Mouse (Mus musculus): ENCODE results near the gene Lalba. TPM values are rescaled to one million over a fixed set of nuclear protein-coding genes. Genes with fewer than 3 reads are reported as not detected.

Gene Lalba
- polyA plus RNA-seq, 1 experiment from 2014 or later, result not detected

DNA sequence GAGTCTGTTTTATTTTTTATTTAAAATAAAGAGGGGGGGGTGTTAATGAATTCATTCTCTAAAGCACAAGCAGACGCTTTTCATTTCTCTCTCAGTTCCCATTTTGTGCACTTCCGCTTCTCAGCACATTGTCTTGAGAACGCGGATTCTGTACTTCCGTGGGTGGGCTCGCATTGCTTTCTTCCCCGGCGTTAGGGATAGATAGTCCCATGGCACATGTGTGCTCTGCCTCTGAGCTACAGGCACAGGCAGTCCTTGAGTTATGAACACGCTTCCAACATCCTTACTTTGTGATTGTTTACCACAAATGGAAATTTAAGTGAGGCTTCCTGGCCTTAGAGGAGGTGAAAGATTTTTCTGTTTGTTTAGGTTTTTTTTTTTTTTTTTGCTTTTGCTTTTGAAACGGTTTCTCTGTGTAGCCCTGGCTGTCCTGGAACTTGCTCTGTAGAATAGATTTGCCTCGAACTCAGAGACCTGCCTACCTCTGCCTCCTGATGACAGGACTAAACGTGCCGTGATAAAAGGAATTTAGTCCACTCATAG, 28.9 kb upstream of the Lalba start:
- WGBS, result 68% methylated on average over 13 of the region's 13 CpGs
- Histone ChIP-seq H3K4me3 (replicated peaks) (no peak overlapping the region), H3K36me3 (no peaks in the 10 kb centered on the region), H3K4me2 (replicated peaks) (peak overlapping the region; percentile 61; the same call in 1 of the 2 replicates), H3K9ac (no peak overlapping the region), H3K27me3 (replicated peaks) (no peaks in the 10 kb centered on the region), H3K27ac (no peak overlapping the region), H3K4me1 (replicated peaks) (peaks cover 6% of the 10 kb centered on the region), H3K9me3 (no peaks in the 10 kb centered on the region)
- no peak for ATAC-seq

- no peak overlapping the region for H3K27ac ChIP-seq
- no peaks in the 10 kb centered on the region for H3K27me3 ChIP-seq (replicated peaks)
- ATAC-seq, result peak; percentile 53; the same call in 1 of the 2 replicates
- 23% methylated on average over 25 of the region's 25 CpGs for WGBS
- peak overlapping the region; percentile 61 for H3K4me2 ChIP-seq (replicated peaks)
- H3K4me3 ChIP-seq (replicated peaks), result peak overlapping the region; percentile 16
- no peaks in the 10 kb centered on the region for H3K9me3 ChIP-seq
- peaks cover 6% of the 10 kb centered on the region for H3K4me1 ChIP-seq (replicated peaks)
- H3K9ac ChIP-seq, result no peak overlapping the region
- no peaks in the 10 kb centered on the region for H3K36me3 ChIP-seq
These were observed 28.2 kb upstream of the Lalba start for GRCm38 (mm10) chr15:98510438-98511385.

GRCm38 (mm10) chr15:98509387-98509786, 26.9 kb upstream of the Lalba start:
- H3K9ac ChIP-seq, result no peak overlapping the region
- no peak overlapping the region for H3K4me3 ChIP-seq (replicated peaks)
- H3K27ac ChIP-seq, result no peak overlapping the region
- no peaks in the 10 kb centered on the region for H3K36me3 ChIP-seq
- H3K4me1 ChIP-seq (replicated peaks), result peaks cover 6% of the 10 kb centered on the region
- 56% methylated on average over 2 of the region's 2 CpGs for WGBS
- H3K9me3 ChIP-seq, result no peaks in the 10 kb centered on the region
- no peak for ATAC-seq
- no peaks in the 10 kb centered on the region for H3K27me3 ChIP-seq (replicated peaks)
- H3K4me2 ChIP-seq (replicated peaks), result no peak overlapping the region

GRCm38 (mm10) chr15:98507321-98507720, 24.8 kb upstream of the Lalba start:
- no peak overlapping the region for H3K9ac ChIP-seq
- H3K27ac ChIP-seq, result no peak overlapping the region
- no peaks in the 10 kb centered on the region for H3K9me3 ChIP-seq
- ATAC-seq, result no peak
- H3K4me3 ChIP-seq (replicated peaks), result no peak overlapping the region
- H3K27me3 ChIP-seq (replicated peaks), result no peaks in the 10 kb centered on the region
- no peak overlapping the region for H3K4me2 ChIP-seq (replicated peaks)
- 92% methylated on average over 5 of the region's 6 CpGs for WGBS
- peaks cover 6% of the 10 kb centered on the region for H3K4me1 ChIP-seq (replicated peaks)
- H3K36me3 ChIP-seq, result no peaks in the 10 kb centered on the region

- Histone ChIP-seq H3K4me3 (replicated peaks) (no peak overlapping the region), H3K4me1 (replicated peaks) (peaks cover 6% of the 10 kb centered on the region), H3K9me3 (no peaks in the 10 kb centered on the region), H3K27me3 (replicated peaks) (no peaks in the 10 kb centered on the region), H3K9ac (no peak overlapping the region), H3K4me2 (replicated peaks) (no peak overlapping the region), H3K27ac (no peak overlapping the region), H3K36me3 (no peaks in the 10 kb centered on the region)
- no peak for ATAC-seq
- WGBS, result 68% methylated on average over 9 of the region's 9 CpGs
These were observed 23.9 kb upstream of the Lalba start for GRCm38 (mm10) chr15:98506253-98506957.

DNA sequence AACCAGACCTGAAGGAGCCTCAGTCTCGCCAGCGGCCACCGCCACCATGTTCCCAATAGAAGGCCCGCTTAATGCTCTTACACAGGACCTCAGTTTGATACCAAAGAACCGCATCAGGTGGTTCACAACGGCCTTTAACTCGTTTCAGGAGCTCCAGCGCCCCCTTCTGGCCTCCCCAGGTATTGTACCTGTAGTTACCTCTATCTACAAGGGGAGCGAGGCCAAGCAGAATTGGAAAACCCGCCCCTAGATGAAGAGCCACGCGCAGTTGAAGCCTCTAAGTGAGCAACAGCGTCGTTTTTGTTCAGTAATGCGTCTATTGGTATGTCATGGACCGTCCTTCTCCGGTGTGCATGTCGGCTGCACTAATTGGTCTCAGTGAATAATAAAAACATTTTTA, 22.0 kb upstream of the Lalba start:
- H3K4me3 ChIP-seq (replicated peaks), result no peak overlapping the region
- H3K27ac ChIP-seq, result no peak overlapping the region
- H3K9ac ChIP-seq, result no peak overlapping the region
- H3K4me1 ChIP-seq (replicated peaks), result no peaks in the 10 kb centered on the region
- H3K36me3 ChIP-seq, result no peaks in the 10 kb centered on the region
- no peaks in the 10 kb centered on the region for H3K27me3 ChIP-seq (replicated peaks)
- 16% methylated on average over 18 of the region's 18 CpGs for WGBS
- H3K9me3 ChIP-seq, result no peaks in the 10 kb centered on the region
- no peak for ATAC-seq
- no peak overlapping the region for H3K4me2 ChIP-seq (replicated peaks)

DNA sequence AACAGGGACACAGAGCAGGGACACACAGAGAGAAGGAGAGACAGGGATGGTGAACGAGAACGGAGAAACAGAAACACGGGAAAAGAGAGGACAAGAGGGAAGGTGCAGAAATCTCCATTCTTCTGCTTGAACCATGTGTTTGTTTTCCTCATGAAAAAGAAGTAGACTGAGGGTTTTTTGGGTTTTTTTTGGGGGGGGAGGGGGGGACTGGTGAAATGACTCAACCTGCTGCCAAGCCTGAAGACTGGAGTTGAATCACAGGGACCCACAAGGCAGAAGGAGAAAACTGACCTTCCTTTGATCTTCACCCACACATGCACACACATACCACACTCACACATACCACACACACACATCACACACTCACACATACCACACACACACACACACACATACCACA, 20.8 kb upstream of the Lalba start:
- Histone ChIP-seq H3K27ac (no peak overlapping the region), H3K4me1 (replicated peaks) (no peaks in the 10 kb centered on the region), H3K9ac (no peak overlapping the region), H3K4me2 (replicated peaks) (no peak overlapping the region), H3K27me3 (replicated peaks) (no peaks in the 10 kb centered on the region), H3K9me3 (no peaks in the 10 kb centered on the region), H3K4me3 (replicated peaks) (no peak overlapping the region), H3K36me3 (no peaks in the 10 kb centered on the region)
- 75% methylated on average over 3 of the region's 3 CpGs for WGBS
- ATAC-seq, result no peak

GRCm38 (mm10) chr15:98497631-98498030, 15.1 kb upstream of the Lalba start:
- H3K4me1 ChIP-seq (replicated peaks), result no peaks in the 10 kb centered on the region
- H3K9ac ChIP-seq, result no peak overlapping the region
- 86% methylated on average over 17 of the region's 17 CpGs for WGBS

GRCm38 (mm10) chr15:98492102-98492501, 9.6 kb upstream of the Lalba start, which contains the start of gene Olfr279:
TSS of gene Olfr279 (plus strand) at chr15:98492402.
- no peak within 1 kb of the TSS for H3K4me2 ChIP-seq (replicated peaks)
- H3K9me3 ChIP-seq, result no peaks in the 10 kb centered on the region
- H3K36me3 ChIP-seq, result no peaks in the 10 kb centered on the region
- no peaks in the 10 kb centered on the region for H3K27me3 ChIP-seq (replicated peaks)
- no peak within 1 kb of the TSS for H3K4me3 ChIP-seq (replicated peaks)
- WGBS, result 44% methylated on average over 4 of the region's 4 CpGs
- H3K9ac ChIP-seq, result no peak within 1 kb of the TSS
- no peaks in the 10 kb centered on the region for H3K4me1 ChIP-seq (replicated peaks)
- no peak for ATAC-seq
- no peak within 1 kb of the TSS for H3K27ac ChIP-seq

More at GRCm38 (mm10) chr15:98497631-98498030, 15.1 kb upstream of the Lalba start:
- H3K27ac ChIP-seq, result no peak overlapping the region
- no peak overlapping the region for H3K4me2 ChIP-seq (replicated peaks)
- ATAC-seq, result no peak
- no peaks in the 10 kb centered on the region for H3K27me3 ChIP-seq (replicated peaks)
- H3K36me3 ChIP-seq, result no peaks in the 10 kb centered on the region
- no peaks in the 10 kb centered on the region for H3K9me3 ChIP-seq
- no peak overlapping the region for H3K4me3 ChIP-seq (replicated peaks)

DNA sequence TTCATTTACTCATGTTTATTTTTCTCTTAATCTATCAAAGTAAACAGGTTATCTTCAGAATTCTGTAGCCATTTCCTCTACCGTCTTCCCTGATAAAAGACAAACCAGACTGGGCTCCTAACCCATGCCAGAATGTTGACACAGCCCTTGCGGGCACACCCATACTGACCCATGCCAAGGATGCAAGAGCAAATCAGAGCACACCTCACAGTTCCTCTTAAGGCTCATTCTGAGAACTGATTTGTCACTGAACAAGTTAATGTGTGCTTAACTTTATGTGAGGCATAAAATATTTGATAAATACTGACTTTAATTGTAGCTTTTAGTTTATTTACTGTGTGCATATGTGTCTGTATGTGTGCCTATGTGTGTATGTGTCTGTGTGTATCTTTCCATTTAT, 8.8 kb upstream of the Lalba start:
- Histone ChIP-seq H3K27ac (no peak overlapping the region), H3K36me3 (no peaks in the 10 kb centered on the region), H3K4me2 (replicated peaks) (no peak overlapping the region), H3K9me3 (no peaks in the 10 kb centered on the region), H3K4me1 (replicated peaks) (no peaks in the 10 kb centered on the region), H3K9ac (no peak overlapping the region), H3K4me3 (replicated peaks) (no peak overlapping the region), H3K27me3 (replicated peaks) (no peaks in the 10 kb centered on the region)
- WGBS, result 50% methylated on average over 2 of the region's 2 CpGs
- no peak for ATAC-seq

DNA sequence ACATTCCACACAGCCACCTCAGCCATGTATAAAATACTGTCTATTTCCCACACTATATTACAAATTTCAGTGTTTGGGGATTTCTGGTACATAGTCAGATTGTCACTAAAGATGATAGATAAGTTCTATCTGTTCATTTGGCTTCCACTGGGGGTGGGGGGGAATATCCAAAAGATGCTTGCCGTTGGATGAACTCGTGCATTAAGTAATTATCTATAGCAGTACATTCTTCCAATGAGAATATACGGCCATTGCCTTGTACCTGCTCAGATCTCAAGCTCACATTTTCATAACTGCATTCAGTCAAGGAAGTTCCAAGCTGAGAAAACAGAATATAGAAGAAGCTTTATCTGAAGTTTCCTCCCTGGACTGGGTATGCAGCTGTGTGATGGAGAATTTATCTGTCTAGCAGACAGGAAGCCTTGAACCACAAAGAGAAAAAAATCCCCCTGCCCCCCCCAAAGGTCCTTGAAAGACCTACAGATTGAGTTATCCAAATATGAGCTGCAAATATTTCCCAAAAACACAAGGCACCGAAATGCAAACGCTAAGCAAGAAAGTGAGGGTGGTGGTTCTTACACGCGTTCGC, 4.0 kb upstream of the Lalba start:
- H3K9me3 ChIP-seq, result no peaks in the 10 kb centered on the region
- ATAC-seq, result no peak
- H3K27ac ChIP-seq, result no peak overlapping the region
- H3K4me1 ChIP-seq (replicated peaks), result no peaks in the 10 kb centered on the region; the same call in 1 of the 2 replicates
- H3K4me2 ChIP-seq (replicated peaks), result no peak overlapping the region
- no peak overlapping the region for H3K9ac ChIP-seq
- WGBS, result 87% methylated on average over 8 of the region's 8 CpGs
- no peak overlapping the region for H3K4me3 ChIP-seq (replicated peaks)
- H3K36me3 ChIP-seq, result no peaks in the 10 kb centered on the region
- H3K27me3 ChIP-seq (replicated peaks), result no peaks in the 10 kb centered on the region

Measured in intestine, embryonic 15.5 days (tissue).